Mouse (Mus musculus) CH12.LX (cell line): ENCODE measurements around the gene Etl4. TPM values are rescaled to one million over a fixed set of nuclear protein-coding genes. Genes with fewer than 3 reads are reported as not detected.

Experiments
- DNase-seq: peaks from one replicate; pipeline ENCODE4 v3.0.0-alpha.2; 2013; ENCODE audit errors: extremely low read depth
- H3K27ac ChIP-seq: 2 replicates; pipeline ENCODE4 v1.5.1; 2012; ENCODE audit warnings: low read depth, mild to moderate bottlenecking, control low read depth, moderate library complexity; ENCODE audit not compliant: insufficient read depth
- H3K27me3 ChIP-seq: replicated peaks from 2 replicates; pipeline ENCODE3; 2012; ENCODE audit warnings: inconsistent platforms
- H3K36me3 ChIP-seq, 2 experiments: replicated peaks in 1 of 2; 2 replicates each; pipeline versions ENCODE3 to v1.6.1; 2012; ENCODE audit warnings: inconsistent platforms in 1 of 2, low read length in 1 of 2, mild to moderate bottlenecking in 1 of 2, mixed read lengths in 1 of 2, moderate library complexity in 1 of 2; ENCODE audit not compliant: control insufficient read depth in 1 of 2, insufficient read depth in 1 of 2
- H3K4me1 ChIP-seq, 2 experiments: 2 replicates each; pipeline ENCODE4 v1.6.1; 2012; ENCODE audit warnings: inconsistent platforms in 1 of 2, moderate library complexity in 1 of 2; ENCODE audit not compliant: insufficient read depth in 2 of 2, control insufficient read depth in 1 of 2
- H3K4me2 ChIP-seq: 2 replicates; pipeline ENCODE4 v1.6.1; 2012; ENCODE audit warnings: low read depth, mild to moderate bottlenecking, control low read depth; ENCODE audit not compliant: poor library complexity, insufficient read depth, severe bottlenecking
- H3K4me3 ChIP-seq, 3 experiments: fragments of 150-350 bp in 1 of 3; sonication (generic) in 1 of 3; replicated peaks in 1 of 3; 2 replicates each; pipeline versions ENCODE3 to v1.5.1; 2011 to 2012; ENCODE audit warnings: low read depth in 2 of 3, low read length in 2 of 3, mild to moderate bottlenecking in 2 of 3, moderate library complexity in 2 of 3, control low read depth in 1 of 3, improper control_type of control experiment in 1 of 3, inconsistent platforms in 1 of 3, mixed read lengths in 1 of 3; ENCODE audit not compliant: poor library complexity in 1 of 3
- H3K79me2 ChIP-seq: replicated peaks from 2 replicates; pipeline ENCODE4 v1.6.1; 2012; ENCODE audit warnings: mild to moderate bottlenecking, moderate library complexity; ENCODE audit not compliant: control insufficient read depth, poor library complexity, insufficient read depth, severe bottlenecking; ENCODE audit errors: extremely low read depth
- H3K9ac ChIP-seq: 2 replicates; pipeline ENCODE4 v1.6.1; 2012; ENCODE audit warnings: low read depth, mild to moderate bottlenecking, control low read depth, moderate library complexity; ENCODE audit not compliant: insufficient read depth
- H3K9me3 ChIP-seq: replicated peaks from 2 replicates; pipeline ENCODE3; 2012; ENCODE audit warnings: low read length, inconsistent platforms, mixed read lengths
- CHD2 ChIP-seq: IDR thresholded peaks from 2 replicates; pipeline ENCODE4 v1.6.1; 2011; ENCODE audit warnings: low read length, improper control_type of control experiment
- ELF1 ChIP-seq: IDR thresholded peaks from 2 replicates; pipeline ENCODE4 v1.6.1; 2014; ENCODE audit warnings: low read depth, mild to moderate bottlenecking, inconsistent platforms, low read length, improper control_type of control experiment
- GABPA ChIP-seq: IDR thresholded peaks from 2 replicates; pipeline ENCODE4 v1.6.1; 2012; ENCODE audit warnings: low read depth, low read length, improper control_type of control experiment, inconsistent platforms; ENCODE audit not compliant: insufficient replicate concordance
- IRF4 ChIP-seq: IDR thresholded peaks from 2 replicates; pipeline ENCODE4 v1.6.1; 2014; ENCODE audit warnings: low read depth, mild to moderate bottlenecking, inconsistent platforms, low read length, improper control_type of control experiment
- JUN ChIP-seq: IDR thresholded peaks from 2 replicates; pipeline ENCODE4 v1.6.1; 2011; ENCODE audit warnings: low read depth, mild to moderate bottlenecking, low read length, improper control_type of control experiment, moderate library complexity; ENCODE audit not compliant: insufficient read depth
- KAT2A ChIP-seq: IDR thresholded peaks from 2 replicates; pipeline ENCODE4 v1.6.1; 2012; ENCODE audit warnings: low read length, improper control_type of control experiment, inconsistent platforms; ENCODE audit not compliant: insufficient replicate concordance
- MAX ChIP-seq: IDR thresholded peaks from 2 replicates; pipeline ENCODE4 v1.6.1; 2011; ENCODE audit warnings: low read length, improper control_type of control experiment
- MAZ ChIP-seq: IDR thresholded peaks from 2 replicates; pipeline ENCODE4 v1.6.1; 2012; ENCODE audit warnings: low read depth, mild to moderate bottlenecking, inconsistent platforms, low read length, improper control_type of control experiment, moderate library complexity
- MEF2A ChIP-seq: IDR thresholded peaks from 2 replicates; pipeline ENCODE4 v1.6.1; 2014; ENCODE audit warnings: low read depth, mild to moderate bottlenecking, inconsistent platforms, low read length, improper control_type of control experiment, borderline replicate concordance
- NELFE ChIP-seq: IDR thresholded peaks from 2 replicates; pipeline ENCODE4 v1.6.1; 2011; ENCODE audit warnings: low read depth, low read length, improper control_type of control experiment
- NRF1 ChIP-seq: IDR thresholded peaks from 2 replicates; pipeline ENCODE4 v1.6.1; 2014; ENCODE audit warnings: low read depth, mild to moderate bottlenecking, inconsistent platforms, low read length, improper control_type of control experiment, moderate library complexity
- RCOR1 ChIP-seq: conservative IDR thresholded peaks from 2 replicates; pipeline ENCODE4 v1.6.1; 2012; ENCODE audit warnings: low read depth, mild to moderate bottlenecking, inconsistent platforms, low read length, improper control_type of control experiment
- SIN3A ChIP-seq: IDR thresholded peaks from 2 replicates; pipeline ENCODE4 v1.6.1; 2012; ENCODE audit warnings: low read length, improper control_type of control experiment, inconsistent platforms
- SMC3 ChIP-seq: IDR thresholded peaks from 2 replicates; pipeline ENCODE4 v1.6.1; 2011; ENCODE audit warnings: low read depth, low read length, improper control_type of control experiment
- ZC3H11A ChIP-seq: IDR thresholded peaks from 2 replicates; pipeline ENCODE4 v1.6.1; 2012; ENCODE audit warnings: low read depth, mild to moderate bottlenecking, inconsistent platforms, low read length, improper control_type of control experiment
- dilution Hi-C: fragments of 300-500 bp; cut with MboI; formaldehyde crosslinking; loops from 2 replicates; pipeline ENCODE4 v1.14.3; 2020; ENCODE audit warnings: low sequenced_read_pairs; ENCODE audit not compliant: extremely low pct_unique_long_range_greater_than_20kb, extremely low pct_ligation_motif_present
- in situ Hi-C: fragments of 300-500 bp; cut with MboI; formaldehyde crosslinking; loops from 3 replicates; pipeline ENCODE4 v1.14.3; 2019; ENCODE audit warnings: low sequenced_read_pairs, low pct_ligation_motif_present, low pct_unique_long_range_greater_than_20kb, mixed read lengths
- polyA plus RNA-seq: library from polyadenylated mRNA; unstranded; fragments of >175 nt; gene quantifications from 2 replicates; pipeline ENCODE4 v1.2.1, GENCODE M21; 2012; ENCODE audit warnings: low read depth; ENCODE audit not compliant: insufficient read length
- total RNA-seq, 2 experiments: library from RNA; depleted of rRNA; stranded (reverse); fragments of 300-350 nt in 1 of 2; fragments of >200 nt in 1 of 2; gene quantifications; 2 replicates each; pipeline ENCODE4 v1.2.3; 2012 to 2014

Gene Etl4
- total and polyA plus RNA-seq, 3 experiments = 7.2 to 18.6 (median 11.7) TPM

- dilution Hi-C loops (no loop called here), in situ Hi-C loops (no loop called here)
- no peaks in the 10 kb centered on the region for H3K79me2 ChIP-seq
- H3K27ac ChIP-seq = no peak overlapping the region
- H3K36me3 ChIP-seq = no peaks in the 10 kb centered on the region
- H3K27me3 ChIP-seq = no peaks in the 10 kb centered on the region
- H3K4me2 ChIP-seq = no peak overlapping the region
- H3K4me1 ChIP-seq = peaks cover 0 to 17% of the 10 kb centered on the region in 2 experiments; a peak in 3 of 4 replicates
- H3K9me3 ChIP-seq = no peaks in the 10 kb centered on the region
- no peak for TF ChIP-seq SMC3
- no peak for TF ChIP-seq GABPA
- no peak for TF ChIP-seq CHD2
- TF ChIP-seq NRF1 = no peak
- no peak for TF ChIP-seq ZC3H11A
- no peak for TF ChIP-seq NELFE
- no peak for TF ChIP-seq ELF1
- H3K4me3 ChIP-seq = no peak overlapping the region
- no peak for DNase-seq
- H3K9ac ChIP-seq = no peak overlapping the region
These were observed 623.0 kb downstream of the Etl4 start for GRCm38 (mm10) chr2:20532623-20533022.

- DNase-seq = no peak
- dilution Hi-C loops (no loop called here), in situ Hi-C loops (no loop called here)
- no peak overlapping the region for H3K4me3 ChIP-seq
- no peaks in the 10 kb centered on the region for H3K27me3 ChIP-seq
- no peaks in the 10 kb centered on the region for H3K79me2 ChIP-seq
- H3K4me2 ChIP-seq = no peak overlapping the region
- H3K9ac ChIP-seq = no peak overlapping the region
- H3K27ac ChIP-seq = no peak overlapping the region
- H3K4me1 ChIP-seq = peaks cover 0 to 24% of the 10 kb centered on the region in 2 experiments; a peak in 3 of 4 replicates
- no peaks in the 10 kb centered on the region for H3K36me3 ChIP-seq
- H3K9me3 ChIP-seq = peaks cover 2% of the 10 kb centered on the region
- TF ChIP-seq NELFE (no peak), RCOR1 (no peak), MEF2A (no peak), ELF1 (no peak), ZC3H11A (no peak), SMC3 (no peak), MAZ (no peak), CHD2 (no peak), JUN (no peak), KAT2A (no peak), MAX (no peak), SIN3A (no peak), IRF4 (no peak)
- TF ChIP-seq, all 38 proteins: peak for 0
These were observed 628.2 kb downstream of the Etl4 start for GRCm38 (mm10) chr2:20537785-20538184.
